8 mouse cellular contexts compared by ENCODE assay signal in genomic region chr2:130294218-130294935, GRCm38 (mm10). TPM values are rescaled to one million over a fixed set of nuclear protein-coding genes. Genes with fewer than 3 reads are reported as not detected.
DNase-seq lines count a peak whose midpoint lies in the region; ATAC-seq lines count a peak whose summit lies in the region.

No protein-coding gene starts in this region.

- 9% methylated on average over 20 of the region's 20 CpGs for WGBS in kidney, embryonic 15.5 days
- WGBS in embryonic facial prominence, embryonic 10.5 days: 8% methylated on average over 20 of the region's 20 CpGs
- 7% methylated on average over 20 of the region's 20 CpGs for WGBS in hindbrain, embryonic 12.5 days
- WGBS in midbrain, embryonic 13.5 days: 8% methylated on average over 20 of the region's 20 CpGs

- peak overlapping the region; percentile 78 for H3K4me3 ChIP-seq in kidney, embryonic 15.5 days (replicated peaks)
- H3K4me3 ChIP-seq in embryonic facial prominence, embryonic 10.5 days: peak overlapping the region; percentile 77
- peak overlapping the region; percentile 65 for H3K4me3 ChIP-seq in hindbrain, embryonic 12.5 days
- H3K4me3 ChIP-seq in midbrain, embryonic 13.5 days (replicated peaks): peak overlapping the region; percentile 73

- H3K27ac ChIP-seq in kidney, embryonic 15.5 days: peak overlapping the region; percentile 65; the same call in 1 of the 2 replicates
- H3K27ac ChIP-seq in embryonic facial prominence, embryonic 10.5 days (replicated peaks): peak overlapping the region; percentile 83
- H3K27ac ChIP-seq in hindbrain, embryonic 12.5 days: peak overlapping the region; percentile 81
- peak overlapping the region; percentile 82 for H3K27ac ChIP-seq in midbrain, embryonic 13.5 days

- peak overlapping the region; percentile 69 for H3K9ac ChIP-seq in kidney, embryonic 15.5 days
- H3K9ac ChIP-seq in hindbrain, embryonic 12.5 days: peak overlapping the region; percentile 74
- H3K9ac ChIP-seq in midbrain, embryonic 13.5 days (replicated peaks): peak overlapping the region; percentile 88

- no peak; the same call in none of the 2 replicates for ATAC-seq in kidney, embryonic 15.5 days (replicated peaks; ENCODE audit: low FRiP score)
- ATAC-seq in hindbrain, embryonic 12.5 days (ENCODE audit: low FRiP score): no peak; the same call in 1 of the 2 replicates
- ATAC-seq in midbrain, embryonic 13.5 days: no peak

- H3K36me3 ChIP-seq in kidney, embryonic 15.5 days: 0 out of 2 replicates have a peak, but pooled peaks cover 8% of the 10 kb centered on the region
- peaks cover 7% of the 10 kb centered on the region; the same call in 1 of the 2 replicates for H3K36me3 ChIP-seq in embryonic facial prominence, embryonic 10.5 days (replicated peaks)
- no peaks in the 10 kb centered on the region for H3K36me3 ChIP-seq in hindbrain, embryonic 12.5 days
- peaks cover 6% of the 10 kb centered on the region for H3K36me3 ChIP-seq in midbrain, embryonic 13.5 days

- H3K4me1 ChIP-seq in kidney, embryonic 15.5 days: peaks cover 55% of the 10 kb centered on the region
- peaks cover 57% of the 10 kb centered on the region for H3K4me1 ChIP-seq in embryonic facial prominence, embryonic 10.5 days
- peaks cover 41% of the 10 kb centered on the region for H3K4me1 ChIP-seq in hindbrain, embryonic 12.5 days
- H3K4me1 ChIP-seq in midbrain, embryonic 13.5 days (replicated peaks): peaks cover 48% of the 10 kb centered on the region

- H3K4me2 ChIP-seq in kidney, embryonic 15.5 days: peak overlapping the region; percentile 90
- peak overlapping the region; percentile 66 for H3K4me2 ChIP-seq in hindbrain, embryonic 12.5 days (replicated peaks)
- H3K4me2 ChIP-seq in midbrain, embryonic 13.5 days (replicated peaks): peak overlapping the region; percentile 71

- DNase-seq in kidney, adult 8-10 months: no peak
- no peak for DNase-seq in embryonic facial prominence, embryonic 10.5 days (ENCODE audit: low spot score)
- no peak for DNase-seq in layer of hippocampus, postnatal 25 days (ENCODE audit: extremely low spot score in 1 of 2, low spot score in 1 of 2)
- no peak for DNase-seq in right cerebral cortex, postnatal 25 days
- no peak for DNase-seq in cerebellum, adult 8-10 months

- H3K27me3 ChIP-seq in kidney, embryonic 15.5 days: peaks cover 44% of the 10 kb centered on the region
- peaks cover 75% of the 10 kb centered on the region for H3K27me3 ChIP-seq in embryonic facial prominence, embryonic 10.5 days (replicated peaks; ENCODE audit: low read depth, poor library complexity, severe bottlenecking)
- H3K27me3 ChIP-seq in hindbrain, embryonic 12.5 days: peaks cover 21% of the 10 kb centered on the region
- peaks cover 12% of the 10 kb centered on the region; the same call in 1 of the 2 replicates for H3K27me3 ChIP-seq in midbrain, embryonic 13.5 days

- no peaks in the 10 kb centered on the region for H3K9me3 ChIP-seq in kidney, embryonic 15.5 days (replicated peaks)
- H3K9me3 ChIP-seq in embryonic facial prominence, embryonic 10.5 days: no peaks in the 10 kb centered on the region
- no peaks in the 10 kb centered on the region for H3K9me3 ChIP-seq in hindbrain, embryonic 12.5 days (replicated peaks)
- H3K9me3 ChIP-seq in midbrain, embryonic 13.5 days: no peaks in the 10 kb centered on the region

RNA-seq across cellular contexts. Expression of gene Ebf4, which starts 0.6 kb away (rescaled TPM):
- polyA plus RNA-seq in kidney, embryonic 15.5 days (2015; fragmentation: Nextera tagmentation; extraction: Ambion mirVana): 2.1 and 2.8 TPM in 2 replicates
- 0.80 and 0.82 TPM in 2 replicates for polyA plus RNA-seq in embryonic facial prominence, embryonic 10.5 days (2016; fragmentation: Nextera tagmentation; extraction: Ambion mirVana)
- polyA plus RNA-seq in hindbrain, embryonic 12.5 days (2016; fragmentation: Nextera tagmentation; extraction: Ambion mirVana): 3.4 TPM in 2 replicates
- 2.1 and 2.7 TPM in 2 replicates for polyA plus RNA-seq in midbrain, embryonic 13.5 days (2015; fragmentation: Nextera tagmentation; extraction: Ambion mirVana)
- 10 to 100 TPM in 1 of 2 experiments, 1 to 10 TPM in 1; 9.3 to 13.6 TPM for total RNA-seq in layer of hippocampus, postnatal 25 days (2021)

RNA-seq across cellular contexts. Expression of gene Idh3b, which starts 10.0 kb away (rescaled TPM):
- polyA plus RNA-seq in kidney, embryonic 15.5 days (2015; fragmentation: Nextera tagmentation; extraction: Ambion mirVana): 188 and 191 TPM in 2 replicates
- 126 TPM in 2 replicates for polyA plus RNA-seq in embryonic facial prominence, embryonic 10.5 days (2016; fragmentation: Nextera tagmentation; extraction: Ambion mirVana)
- polyA plus RNA-seq in hindbrain, embryonic 12.5 days (2016; fragmentation: Nextera tagmentation; extraction: Ambion mirVana): 118 and 119 TPM in 2 replicates
- polyA plus RNA-seq in midbrain, embryonic 13.5 days (2015; fragmentation: Nextera tagmentation; extraction: Ambion mirVana): 154 and 165 TPM in 2 replicates
- 100 to 1,000 TPM; 320 to 329 TPM for total RNA-seq in layer of hippocampus, postnatal 25 days (2021)

RNA-seq across cellular contexts. Expression of gene Nop56, which starts 20.1 kb away (rescaled TPM):
- 317 and 325 TPM in 2 replicates for polyA plus RNA-seq in kidney, embryonic 15.5 days (2015; fragmentation: Nextera tagmentation; extraction: Ambion mirVana)
- polyA plus RNA-seq in embryonic facial prominence, embryonic 10.5 days (2016; fragmentation: Nextera tagmentation; extraction: Ambion mirVana): 471 and 485 TPM in 2 replicates
- 262 and 300 TPM in 2 replicates for polyA plus RNA-seq in hindbrain, embryonic 12.5 days (2016; fragmentation: Nextera tagmentation; extraction: Ambion mirVana)
- 246 and 261 TPM in 2 replicates for polyA plus RNA-seq in midbrain, embryonic 13.5 days (2015; fragmentation: Nextera tagmentation; extraction: Ambion mirVana)
- 100 to 1,000 TPM; 129 to 165 TPM for total RNA-seq in layer of hippocampus, postnatal 25 days (2021)
